Mouse (Mus musculus) embryonic fibroblast, embryonic 13.5 days (primary cell): ENCODE results near the gene Tes.

ENCODE experiments used
- CTCF ChIP-seq: IDR thresholded peaks from 2 replicates; pipeline ENCODE4 v1.5.1; 2011; ENCODE audit warnings: mild to moderate bottlenecking, control low read depth, low read length, moderate library complexity, borderline replicate concordance; ENCODE audit not compliant: insufficient read depth
- POLR2A ChIP-seq: IDR thresholded peaks from 2 replicates; pipeline ENCODE4 v1.6.1; 2011; ENCODE audit warnings: low read depth, mild to moderate bottlenecking, control low read depth, low read length, moderate library complexity

DNA sequence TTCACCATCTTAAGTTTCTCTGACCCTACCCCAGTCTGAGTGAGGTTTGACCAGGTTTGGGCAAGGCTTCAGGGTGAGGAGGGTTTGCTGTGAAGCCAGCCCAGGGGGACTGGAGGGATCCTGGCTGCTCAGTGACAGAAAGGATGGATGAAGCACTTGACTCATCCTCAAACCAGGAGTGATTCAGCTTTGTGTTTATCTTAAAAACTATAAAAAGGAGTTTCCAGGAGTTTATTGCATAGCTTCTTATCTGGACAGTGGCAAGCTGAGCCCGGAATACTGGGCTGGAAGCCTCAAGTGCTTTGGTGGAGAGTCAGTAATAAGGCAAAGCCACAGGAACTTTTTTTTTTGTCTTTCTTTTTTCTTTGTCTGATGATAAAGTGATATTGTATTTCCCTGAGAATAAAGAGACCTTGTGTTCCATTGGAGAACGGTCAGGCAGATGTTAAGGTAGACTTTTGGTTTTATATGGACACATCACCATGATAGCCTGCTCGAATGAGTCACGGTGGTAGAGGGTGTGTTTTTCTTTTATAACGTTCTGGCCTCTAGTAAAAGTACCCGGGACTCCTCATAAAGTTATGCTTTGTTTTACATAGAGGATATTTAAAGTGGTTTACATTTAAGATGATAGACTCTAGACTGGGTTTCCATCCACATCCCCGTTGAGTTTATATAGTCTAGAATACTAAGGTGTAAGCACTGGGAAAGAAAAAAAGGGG lies 8.0 kb downstream of the Tes start:
- no peak for TF ChIP-seq CTCF
- TF ChIP-seq POLR2A = no peak
